Mouse (Mus musculus): ENCODE results near the gene Gpr82. TPM values are rescaled to one million over a fixed set of nuclear protein-coding genes. Genes with fewer than 3 reads are reported as not detected.

Gpr82 gene
- not detected in 4 replicates for total RNA-seq (2023; ENCODE audit: inconsistent age)

DNA sequence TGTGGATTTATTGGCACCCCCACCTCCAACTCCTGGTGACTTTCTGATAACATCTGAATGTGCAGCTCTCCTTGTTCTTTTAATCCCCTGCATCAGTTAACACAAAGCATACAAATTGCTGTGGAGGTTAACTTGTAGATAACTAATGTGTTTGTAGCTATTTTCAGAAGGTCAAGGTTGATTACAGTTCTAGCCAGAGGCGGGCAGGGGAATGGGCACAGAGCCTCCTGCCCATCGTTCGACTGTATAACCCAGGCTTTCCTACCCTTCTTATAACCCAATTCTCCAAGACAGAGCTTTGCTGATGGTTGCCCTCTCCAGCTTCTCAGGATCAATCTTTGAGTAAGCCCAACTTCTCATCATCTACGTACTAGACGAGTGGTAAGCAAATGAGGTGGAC is at the start of gene Gpr82:
Gene Gpr82, plus strand, starts transcription at position 301 of the 400 bp plus-strand sequence.

GRCm38 (mm10) chrX:13631599-13632283 is 29.4 kb upstream of the Gpr82 start, which contains the start of gene Gpr34:
Gene Gpr34 (plus strand): TSS chrX:13632089.

Other genes starting within 250 kb of the Gpr82 start
- 0.13 TPM in 2 of 4 replicates, not detected in the others for gene Nyx, start 195.3 kb upstream of the Gpr82 start, total RNA-seq (2023; ENCODE audit: inconsistent age)
- 1.6 to 2.1 TPM (median 1.9 TPM) in 4 replicates for gene Gpr34, start 29.3 kb upstream of the Gpr82 start, total RNA-seq (2023; ENCODE audit: inconsistent age)
- gene Cask, start 190.0 kb downstream of the Gpr82 start, total RNA-seq (2023; ENCODE audit: inconsistent age) = 4.3 to 6.6 TPM (median 5.2 TPM) in 4 replicates